Mouse (Mus musculus) hindbrain, embryonic 11.5 days (tissue): ENCODE measurements around the gene St6galnac3. TPM values are rescaled to one million over a fixed set of nuclear protein-coding genes. Genes with fewer than 3 reads are reported as not detected.

Experiments used
- ATAC-seq: fragments of 200-750 bp; cut with Nextera tagmentation; 2 replicates; pipeline ENCODE4 v1.8.0; 2017; ENCODE audit warnings: mild to moderate bottlenecking, moderate TSS enrichment, moderate library complexity; ENCODE audit not compliant: low FRiP score
- DNase-seq: peaks from one replicate; pipeline ENCODE4 v3.0.0-alpha.2; 2015; ENCODE audit warnings: low spot score
- H3K27ac ChIP-seq: fragments of 300-500 bp; sonication (generic); 2 replicates; pipeline ENCODE4 v1.5.1; 2014; ENCODE audit warnings: mild to moderate bottlenecking, low read depth, low read length
- H3K27me3 ChIP-seq: fragments of 300-500 bp; sonication (generic); 2 replicates; pipeline ENCODE4 v1.6.1; 2014; ENCODE audit warnings: mild to moderate bottlenecking, low read length, moderate library complexity, mixed read lengths; ENCODE audit not compliant: control insufficient read depth, insufficient read depth
- H3K36me3 ChIP-seq: fragments of 300-500 bp; sonication (generic); 2 replicates; pipeline ENCODE4 v1.6.1; 2014; ENCODE audit warnings: mild to moderate bottlenecking, low read length, moderate library complexity, mixed read lengths; ENCODE audit not compliant: control insufficient read depth, insufficient read depth
- H3K4me1 ChIP-seq: fragments of 300-500 bp; sonication (generic); replicated peaks from 2 replicates; pipeline ENCODE4 v1.6.1; 2014; ENCODE audit warnings: low read length, mixed read lengths; ENCODE audit not compliant: control insufficient read depth, insufficient read depth
- H3K4me2 ChIP-seq: fragments of 300-500 bp; sonication (generic); replicated peaks from 2 replicates; pipeline ENCODE4 v1.6.1; 2014; ENCODE audit warnings: mild to moderate bottlenecking, low read depth, low read length
- H3K4me3 ChIP-seq: fragments of 300-500 bp; sonication (generic); 2 replicates; pipeline ENCODE4 v1.5.1; 2014; ENCODE audit warnings: low read depth, low read length
- H3K9ac ChIP-seq: fragments of 300-500 bp; sonication (generic); 2 replicates; pipeline ENCODE4 v1.6.1; 2014; ENCODE audit warnings: low read depth, low read length
- H3K9me3 ChIP-seq: fragments of 300-500 bp; sonication (generic); 2 replicates; pipeline ENCODE4 v1.6.1; 2016; ENCODE audit warnings: low read length; ENCODE audit not compliant: control insufficient read depth
- WGBS: fragments of 180-500 bp; shearing (Covaris S2); extraction: QIAGEN DNeasy Blood & Tissue Kit; methylation state at CpG from one replicate; pipeline ENCODE4 v1.1.7; 2014; 5-methylcytosine and 5-hydroxymethylcytosine counted together
- polyA plus RNA-seq: library from polyadenylated mRNA; unstranded; fragments of >200 nt; fragmentation: Nextera tagmentation; extraction: Ambion mirVana; gene quantifications from 2 replicates; pipeline ENCODE4 v1.2.1, GENCODE M21; 2014

The St6galnac3 gene
- polyA plus RNA-seq, 1 experiment from 2014 or later: 34.8 TPM

DNA sequence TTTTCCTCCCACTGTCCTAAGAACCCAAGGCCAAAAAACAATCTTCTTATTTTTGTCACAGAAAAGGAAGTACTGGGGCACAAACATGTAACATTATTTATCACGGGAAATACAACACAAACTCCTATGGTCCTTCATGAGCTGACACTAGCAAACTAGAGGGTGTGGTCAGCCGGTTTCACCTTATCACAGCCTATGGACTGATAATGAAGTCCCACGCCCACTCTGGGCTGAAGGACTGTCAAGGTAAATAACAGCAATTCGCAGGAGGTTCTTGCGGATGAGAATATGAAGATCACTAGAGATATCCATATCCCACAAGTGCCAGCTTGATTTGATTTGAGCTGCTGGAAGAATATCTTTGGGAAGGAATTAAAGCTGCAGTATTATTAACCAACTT lies 446.7 kb downstream of the St6galnac3 start:
- peaks cover 2% of the 10 kb centered on the region; the same call in 1 of the 2 replicates for H3K4me1 ChIP-seq
- no peak for DNase-seq
- 88% methylated on average over 5 of the region's 5 CpGs for WGBS
- H3K9ac ChIP-seq: no peak overlapping the region
- H3K36me3 ChIP-seq: no peaks in the 10 kb centered on the region
- no peak for ATAC-seq
- H3K27me3 ChIP-seq: no peaks in the 10 kb centered on the region
- peaks cover 10% of the 10 kb centered on the region for H3K9me3 ChIP-seq
- H3K4me3 ChIP-seq: no peak overlapping the region
- H3K4me2 ChIP-seq: no peak overlapping the region
- H3K27ac ChIP-seq: 0 out of 2 replicates have a peak overlapping the region, but pooled peaks have one; percentile 60

DNA sequence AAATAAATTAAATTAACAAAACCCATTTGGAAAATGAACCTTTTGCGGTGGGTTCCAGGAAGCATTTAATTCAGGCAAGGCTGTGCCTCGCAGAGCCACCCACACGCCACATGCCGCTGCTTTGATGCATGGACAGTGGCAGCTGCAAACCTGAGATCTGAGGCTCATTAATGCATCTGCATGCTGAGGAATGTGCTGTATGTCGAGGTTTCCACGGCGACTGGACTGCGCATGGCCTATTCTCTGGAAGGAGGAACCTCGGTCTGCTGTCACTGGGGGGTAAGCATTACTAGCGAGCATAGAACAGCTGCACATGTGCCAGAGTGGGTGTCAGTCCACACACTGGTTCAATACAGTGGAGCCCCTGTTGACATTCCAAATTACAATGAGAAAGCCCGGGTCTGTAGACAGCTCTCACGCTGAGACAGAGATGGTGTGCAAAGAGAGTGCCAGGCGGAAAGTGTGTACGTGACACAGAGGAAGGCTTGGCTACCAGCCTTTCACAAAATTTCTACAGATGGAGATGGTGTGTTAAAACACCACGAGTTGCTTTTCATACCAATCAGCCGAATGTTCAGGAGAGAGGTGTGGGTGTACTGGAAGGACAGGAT lies 447.5 kb downstream of the St6galnac3 start:
- peak; percentile 64 for DNase-seq
- ATAC-seq: peak; percentile 94
- Histone ChIP-seq H3K4me3 (no peak overlapping the region), H3K9ac (no peak overlapping the region), H3K27me3 (no peaks in the 10 kb centered on the region), H3K27ac (peak overlapping the region; percentile 60), H3K9me3 (peaks cover 11% of the 10 kb centered on the region), H3K4me1 (peaks cover 2% of the 10 kb centered on the region; the same call in 1 of the 2 replicates), H3K36me3 (no peaks in the 10 kb centered on the region), H3K4me2 (peak overlapping the region; percentile 21; the same call in 1 of the 2 replicates)
- WGBS: 19% methylated on average over 16 of the region's 16 CpGs

- 43% methylated on average over 16 of the region's 16 CpGs for WGBS
- Histone ChIP-seq H3K4me2 (peak overlapping the region; percentile 21; the same call in 1 of the 2 replicates), H3K9me3 (peaks cover 11% of the 10 kb centered on the region), H3K27me3 (no peaks in the 10 kb centered on the region), H3K9ac (no peak overlapping the region), H3K27ac (peak overlapping the region; percentile 60), H3K36me3 (no peaks in the 10 kb centered on the region), H3K4me3 (no peak overlapping the region), H3K4me1 (peaks cover 2% of the 10 kb centered on the region; the same call in 1 of the 2 replicates)
- no peak for DNase-seq
- ATAC-seq: peak; percentile 80
Measured at GRCm38 (mm10) chr3:153276830-153277388, 448.1 kb downstream of the St6galnac3 start.

DNA sequence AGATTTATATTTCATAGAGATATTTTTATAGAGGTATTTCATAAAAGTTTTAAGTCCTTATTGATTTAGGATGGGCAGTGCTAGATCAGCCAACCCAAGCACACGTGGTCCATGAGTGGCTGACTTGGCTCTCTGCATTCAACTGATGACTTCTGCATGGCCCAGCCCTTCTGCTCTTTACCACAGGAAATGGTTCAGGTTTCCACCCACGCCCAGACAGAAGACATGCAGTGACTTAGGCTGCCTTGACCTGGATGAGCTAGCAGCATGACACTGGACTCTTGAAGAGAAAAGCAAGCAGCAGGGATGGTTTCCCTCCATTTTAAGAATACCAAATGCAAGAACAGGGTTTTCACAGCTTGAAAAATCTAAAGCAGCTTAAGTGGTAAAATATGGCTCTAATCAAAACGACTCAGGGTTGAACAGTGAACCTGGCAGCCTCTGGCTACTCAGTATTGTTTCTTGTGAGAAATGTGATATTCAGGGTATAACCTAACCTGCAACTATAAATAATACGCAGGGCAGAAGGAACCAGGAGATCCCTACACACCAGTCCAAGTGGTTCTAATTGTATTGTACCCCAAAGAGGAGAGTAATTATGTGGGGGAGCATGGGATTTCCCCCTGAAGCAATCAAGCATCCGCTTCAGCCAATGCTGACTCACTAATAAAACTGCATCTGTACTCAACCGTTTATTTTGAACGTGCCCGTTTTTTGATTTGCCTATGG lies 448.7 kb downstream of the St6galnac3 start:
- H3K27me3 ChIP-seq: no peaks in the 10 kb centered on the region
- H3K9ac ChIP-seq: no peak overlapping the region
- peaks cover 11% of the 10 kb centered on the region for H3K9me3 ChIP-seq
- WGBS: 73% methylated on average over 8 of the region's 8 CpGs
- DNase-seq: no peak
- H3K4me1 ChIP-seq: peaks cover 2% of the 10 kb centered on the region; the same call in 1 of the 2 replicates
- no peaks in the 10 kb centered on the region for H3K36me3 ChIP-seq
- ATAC-seq: no peak
- no peak overlapping the region for H3K4me3 ChIP-seq
- H3K27ac ChIP-seq: peak overlapping the region; percentile 60
- no peak overlapping the region for H3K4me2 ChIP-seq

DNA sequence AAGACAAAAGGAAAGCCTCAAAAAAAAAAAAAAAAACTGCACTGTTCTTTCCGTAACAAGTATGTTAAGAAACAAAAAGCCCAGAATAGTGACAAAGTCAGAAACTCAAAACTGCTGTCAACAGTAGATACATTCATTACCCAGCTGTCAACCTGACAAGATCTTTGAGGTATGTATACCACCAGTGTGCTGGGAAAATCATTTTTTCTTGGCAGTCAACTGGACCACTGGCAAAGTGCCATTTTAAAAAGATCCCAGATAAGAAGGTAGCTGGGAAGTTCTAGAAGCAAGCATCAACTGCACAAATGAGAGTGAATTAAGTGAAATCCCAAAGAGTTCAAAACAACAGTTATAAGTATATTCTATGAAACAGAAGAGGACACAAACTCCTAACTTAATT lies 452.7 kb downstream of the St6galnac3 start:
- Histone ChIP-seq H3K4me2 (no peak overlapping the region), H3K27me3 (no peaks in the 10 kb centered on the region), H3K9ac (no peak overlapping the region), H3K4me3 (no peak overlapping the region), H3K4me1 (peaks cover 2% of the 10 kb centered on the region; the same call in 1 of the 2 replicates), H3K36me3 (no peaks in the 10 kb centered on the region), H3K27ac (no peak overlapping the region), H3K9me3 (peaks cover 11% of the 10 kb centered on the region)
- ATAC-seq (no peak), DNase-seq (no peak)
- WGBS: 79% methylated on average over 1 of the region's 1 CpGs

DNA sequence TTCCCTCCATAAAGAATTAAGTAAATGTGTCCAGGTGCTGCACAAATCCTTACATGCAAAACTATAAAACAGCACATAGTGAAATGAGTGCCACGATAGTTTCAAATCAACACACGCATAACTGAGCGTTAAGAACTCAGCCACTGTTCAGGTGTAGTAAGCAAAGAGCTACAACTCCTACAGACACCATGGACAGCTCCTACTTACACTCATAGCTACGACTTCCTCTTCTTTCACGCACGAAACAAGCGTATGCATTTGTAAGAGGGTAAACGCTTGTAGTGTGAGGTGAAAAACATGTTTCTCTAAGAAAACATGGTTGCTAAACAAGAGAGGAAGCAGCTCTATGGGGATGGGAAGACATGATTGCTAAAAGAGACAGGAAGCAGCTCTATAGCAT lies 457.6 kb downstream of the St6galnac3 start:
- DNase-seq (peak; percentile 27), ATAC-seq (no peak)
- H3K9me3 ChIP-seq: no peaks in the 10 kb centered on the region
- WGBS: 75% methylated on average over 8 of the region's 8 CpGs
- H3K27me3 ChIP-seq: no peaks in the 10 kb centered on the region
- H3K4me2 ChIP-seq: no peak overlapping the region
- no peaks in the 10 kb centered on the region for H3K36me3 ChIP-seq
- H3K9ac ChIP-seq: no peak overlapping the region
- no peaks in the 10 kb centered on the region for H3K4me1 ChIP-seq
- no peak overlapping the region for H3K27ac ChIP-seq
- H3K4me3 ChIP-seq: no peak overlapping the region

DNA sequence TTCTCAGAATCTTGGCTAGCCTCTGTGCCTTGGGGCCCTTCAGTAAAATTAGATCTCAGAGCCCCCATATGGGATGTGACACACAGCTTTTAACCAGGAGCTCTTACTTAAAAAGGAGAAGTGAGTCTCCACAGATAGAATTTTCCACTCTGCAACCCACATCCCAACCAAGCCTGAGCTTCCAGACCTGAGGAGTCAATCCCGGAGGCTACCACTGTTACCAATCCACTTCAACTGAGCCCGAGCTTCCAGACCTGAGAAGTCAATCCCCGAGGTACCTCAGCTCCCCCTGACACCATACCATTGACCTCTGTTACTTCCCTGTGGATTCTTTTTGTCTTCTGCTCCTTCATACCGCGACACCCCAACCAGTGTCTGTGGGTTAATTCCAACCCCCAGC lies 463.0 kb downstream of the St6galnac3 start:
- H3K4me3 ChIP-seq: no peak overlapping the region
- no peak overlapping the region for H3K27ac ChIP-seq
- WGBS: 71% methylated on average over 5 of the region's 5 CpGs
- ATAC-seq (no peak), DNase-seq (no peak)
- peaks cover 2% of the 10 kb centered on the region; the same call in 1 of the 2 replicates for H3K4me1 ChIP-seq
- H3K9ac ChIP-seq: no peak overlapping the region
- H3K4me2 ChIP-seq: no peak overlapping the region
- no peaks in the 10 kb centered on the region for H3K27me3 ChIP-seq
- no peaks in the 10 kb centered on the region for H3K9me3 ChIP-seq
- no peaks in the 10 kb centered on the region for H3K36me3 ChIP-seq

DNA sequence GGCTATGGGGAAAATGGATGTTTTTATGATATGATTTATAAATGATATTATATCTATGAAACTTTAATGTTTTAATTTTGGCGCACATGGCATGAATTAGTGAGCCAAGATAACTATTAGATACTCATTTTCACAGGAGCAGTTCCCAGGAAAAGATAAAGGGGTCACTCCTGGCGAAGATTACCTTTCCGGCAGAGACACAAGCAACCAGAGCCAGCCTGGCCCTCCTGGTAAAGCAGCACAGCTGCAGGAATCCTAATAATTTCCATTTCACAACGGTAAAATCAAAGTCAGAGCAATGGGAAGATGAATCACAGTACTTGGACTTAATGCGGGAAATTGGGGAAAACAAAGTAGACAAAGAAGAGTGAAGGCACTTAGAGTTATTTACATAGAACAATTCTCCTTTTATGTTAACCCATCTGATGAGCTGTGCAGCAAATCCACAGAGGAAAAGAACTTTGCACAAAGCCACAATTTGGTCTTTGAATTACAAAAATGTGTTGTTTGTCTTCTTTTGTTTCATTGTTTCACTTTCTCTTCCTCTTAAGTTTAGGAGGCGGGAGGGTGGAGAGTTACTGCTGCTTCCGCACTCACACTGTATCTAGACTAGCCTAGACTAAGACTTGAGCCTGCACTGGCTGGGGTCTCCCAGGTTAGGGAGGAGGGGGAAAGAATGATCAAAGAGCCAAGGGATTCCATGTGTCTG lies 464.6 kb downstream of the St6galnac3 start:
- no peak overlapping the region for H3K4me2 ChIP-seq
- H3K4me3 ChIP-seq: no peak overlapping the region
- WGBS: 62% methylated on average over 7 of the region's 7 CpGs
- no peaks in the 10 kb centered on the region for H3K36me3 ChIP-seq
- H3K9me3 ChIP-seq: no peaks in the 10 kb centered on the region
- H3K9ac ChIP-seq: no peak overlapping the region
- no peaks in the 10 kb centered on the region for H3K27me3 ChIP-seq
- DNase-seq: no peak
- peaks cover 2% of the 10 kb centered on the region; the same call in 1 of the 2 replicates for H3K4me1 ChIP-seq
- no peak overlapping the region for H3K27ac ChIP-seq
- ATAC-seq: no peak
